Mouse (Mus musculus) small intestine, adult 2 months (tissue): ENCODE results near the gene Cbx1. TPM values are rescaled to one million over a fixed set of nuclear protein-coding genes. Genes with fewer than 3 reads are reported as not detected.
A peak's percentile ranks its signal among the peaks of the same experiment; 100 is the strongest.

Experiments used
- H3K27ac ChIP-seq: fragments of 200-500 bp; 2 replicates; pipeline ENCODE4 v1.5.1; 2012; ENCODE audit warnings: low read depth, low read length, control low read depth, inconsistent platforms; ENCODE audit not compliant: insufficient read depth
- H3K27me3 ChIP-seq: fragments of 200-500 bp; 2 replicates; pipeline ENCODE4 v1.6.1; 2012; ENCODE audit warnings: mild to moderate bottlenecking, moderate library complexity, low read length, inconsistent platforms; ENCODE audit not compliant: control insufficient read depth, insufficient read depth
- H3K36me3 ChIP-seq: fragments of 200-500 bp; 2 replicates; pipeline ENCODE4 v1.6.1; 2012; ENCODE audit warnings: mild to moderate bottlenecking, low read length, control low read depth, inconsistent platforms; ENCODE audit not compliant: control insufficient read depth, insufficient read depth
- H3K4me1 ChIP-seq: fragments of 200-500 bp; 2 replicates; pipeline ENCODE4 v1.6.1; 2012; ENCODE audit warnings: low read length, inconsistent platforms, mixed read lengths; ENCODE audit not compliant: control insufficient read depth, insufficient read depth, insufficient read length
- H3K4me3 ChIP-seq: fragments of 200-500 bp; 2 replicates; pipeline ENCODE4 v1.5.1; 2012; ENCODE audit warnings: low read depth, mild to moderate bottlenecking, control low read depth, inconsistent platforms, low read length, moderate library complexity
- CTCF ChIP-seq: fragments of 200-500 bp; IDR thresholded peaks from 2 replicates; pipeline ENCODE4 v1.5.1; 2012; ENCODE audit warnings: low read depth, mild to moderate bottlenecking, control low read depth, inconsistent platforms, low read length, moderate library complexity, mixed read lengths; ENCODE audit not compliant: insufficient replicate concordance, insufficient read length; ENCODE audit errors: extremely low read depth
- POLR2A ChIP-seq: fragments of 200-500 bp; IDR thresholded peaks from 2 replicates; pipeline ENCODE4 v1.6.1; 2012; ENCODE audit warnings: low read depth, mild to moderate bottlenecking, control low read depth, inconsistent platforms, low read length, moderate library complexity
- WGBS: fragments of 180-500 bp; shearing (Covaris S2); methylation state at CpG from one replicate; pipeline ENCODE4 v1.1.7; 2018; 5-methylcytosine and 5-hydroxymethylcytosine counted together
- polyA plus RNA-seq: library from polyadenylated mRNA; depleted of rRNA; stranded (reverse); fragments of >200 nt; gene quantifications from 2 replicates; pipeline ENCODE4 v1.2.3, GENCODE M21; 2012

The Cbx1 gene
- polyA plus RNA-seq, 1 experiment: 18.1 TPM

- Histone ChIP-seq H3K36me3 (peaks cover 8% of the 10 kb centered on the region), H3K27me3 (no peaks in the 10 kb centered on the region), H3K4me3 (peak overlapping the region; percentile 75), H3K4me1 (peaks cover 16% of the 10 kb centered on the region), H3K27ac (peak overlapping the region; percentile 96)
- under 1% methylated on average over 33 of the region's 33 CpGs for WGBS
- peak; percentile 90; the same call in 1 of the 2 replicates for TF ChIP-seq POLR2A
- peak; percentile 22; the same call in 1 of the 2 replicates for TF ChIP-seq CTCF
Measured at GRCm38 (mm10) chr11:96829403-96829812, 40.5 kb downstream of the Cbx1 start.

- Histone ChIP-seq H3K4me3 (peak within 1 kb of the TSS; percentile 83), H3K27ac (peak within 1 kb of the TSS; percentile 96), H3K27me3 (no peaks in the 10 kb centered on the region), H3K36me3 (peaks cover 8% of the 10 kb centered on the region), H3K4me1 (peaks cover 13% of the 10 kb centered on the region)
- WGBS: under 1% methylated on average over 51 of the region's 51 CpGs
- TF ChIP-seq CTCF (no peak), POLR2A (peak; percentile 35)
Measured at GRCm38 (mm10) chr11:96829813-96830538, 41.0 kb downstream of the Cbx1 start, which contains the start of gene Nfe2l1. Gene Nfe2l1, minus strand, starts transcription at chr11:96829968.

GRCm38 (mm10) chr11:96830539-96831216 lies 41.8 kb downstream of the Cbx1 start:
- peaks cover 8% of the 10 kb centered on the region for H3K36me3 ChIP-seq
- peaks cover 10% of the 10 kb centered on the region for H3K4me1 ChIP-seq
- WGBS: 8% methylated on average over 13 of the region's 13 CpGs
- peak overlapping the region; percentile 90 for H3K27ac ChIP-seq
- TF ChIP-seq POLR2A (no peak), CTCF (no peak)
- H3K27me3 ChIP-seq: no peaks in the 10 kb centered on the region
- peak overlapping the region; percentile 83 for H3K4me3 ChIP-seq

- 27% methylated on average over 4 of the region's 4 CpGs for WGBS
- H3K27ac ChIP-seq: no peak overlapping the region
- H3K4me1 ChIP-seq: peaks cover 10% of the 10 kb centered on the region
- no peak overlapping the region for H3K4me3 ChIP-seq
- TF ChIP-seq CTCF: no peak
- TF ChIP-seq POLR2A: no peak
- peaks cover 8% of the 10 kb centered on the region for H3K36me3 ChIP-seq
- H3K27me3 ChIP-seq: no peaks in the 10 kb centered on the region
Measured at GRCm38 (mm10) chr11:96831516-96831915, 42.6 kb downstream of the Cbx1 start.

- Histone ChIP-seq H3K4me3 (no peak overlapping the region), H3K4me1 (peaks cover 4% of the 10 kb centered on the region; the same call in 1 of the 2 replicates), H3K36me3 (peaks cover 2% of the 10 kb centered on the region), H3K27ac (no peak overlapping the region), H3K27me3 (no peaks in the 10 kb centered on the region)
- WGBS: 88% methylated on average over 3 of the region's 3 CpGs
- TF ChIP-seq CTCF: no peak
- TF ChIP-seq POLR2A: no peak
Measured at GRCm38 (mm10) chr11:96832541-96832940, 43.6 kb downstream of the Cbx1 start.

- 65% methylated on average over 2 of the region's 2 CpGs for WGBS
- no peaks in the 10 kb centered on the region for H3K36me3 ChIP-seq
- H3K27ac ChIP-seq: no peak overlapping the region
- no peaks in the 10 kb centered on the region; the same call in 1 of the 2 replicates for H3K4me1 ChIP-seq
- H3K4me3 ChIP-seq: no peak overlapping the region
- TF ChIP-seq POLR2A: no peak
- TF ChIP-seq CTCF: no peak
- no peaks in the 10 kb centered on the region for H3K27me3 ChIP-seq
Measured at GRCm38 (mm10) chr11:96832973-96833372, 44.0 kb downstream of the Cbx1 start.

GRCm38 (mm10) chr11:96834127-96834526 lies 45.2 kb downstream of the Cbx1 start:
- H3K27me3 ChIP-seq: no peaks in the 10 kb centered on the region; the same call in 1 of the 2 replicates
- no peak overlapping the region for H3K4me3 ChIP-seq
- no peaks in the 10 kb centered on the region for H3K36me3 ChIP-seq
- H3K4me1 ChIP-seq: no peaks in the 10 kb centered on the region
- H3K27ac ChIP-seq: no peak overlapping the region
- TF ChIP-seq POLR2A: no peak
- WGBS: 84% methylated on average over 1 of the region's 1 CpGs
